Mouse (Mus musculus): ENCODE measurements at regions not wholly inside any gene's neighbourhood (a gene's known extent, or its start where the extent isn't known, plus 50 kb on each side); places are given as distances from the start of the nearest gene placed in this dataset.

DNA sequence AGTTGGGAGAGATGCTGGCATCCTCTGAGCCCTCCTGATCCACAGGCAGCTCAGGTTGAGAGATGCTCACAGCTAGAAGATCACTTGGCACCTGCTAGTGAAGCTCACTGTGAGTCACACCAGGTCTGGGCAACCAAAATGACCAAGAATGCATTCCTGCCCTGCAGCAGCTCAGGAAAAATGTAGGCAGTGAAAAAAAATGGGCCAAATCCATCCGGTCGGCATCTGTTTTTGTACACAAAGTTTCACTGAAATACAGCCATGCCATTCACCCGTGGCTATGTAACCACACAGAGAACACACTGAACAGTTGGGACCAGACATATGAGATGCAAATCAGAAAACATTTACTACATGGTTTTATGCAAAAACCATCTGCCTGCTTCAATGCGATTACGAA is 135.1 kb downstream of the Tomm20 start:
- TF ChIP-seq MAFK (IDR thresholded peaks at IDR 0.05; ENCODE audit: insufficient replicate concordance, low read length) (no peak), EP300 (IDR thresholded peaks at IDR 0.05; ENCODE audit: low read length) (no peak), CTCF (conservative IDR thresholded peaks at IDR 0.05 in 1 of 2, IDR thresholded peaks at IDR 0.05 in 1 of 2; ENCODE audit: low read depth in 2 of 2, low read length in 2 of 2) (no peak), POLR2A (IDR thresholded peaks at IDR 0.05; ENCODE audit: low read depth, low read length) (no peak), NRF1 (IDR thresholded peaks at IDR 0.05; ENCODE audit: low read depth, low read length) (no peak), TBP (conservative IDR thresholded peaks at IDR 0.05; ENCODE audit: low read depth, low read length) (no peak)
